Mouse (Mus musculus): ENCODE results near the gene Krtap5-2. TPM values are rescaled to one million over a fixed set of nuclear protein-coding genes. Genes with fewer than 3 reads are reported as not detected.

Gene Krtap5-2
- polyA plus RNA-seq, 1 experiment, result not detected

- TF ChIP-seq CTCF (IDR thresholded peaks at IDR 0.05; ENCODE audit: borderline replicate concordance, insufficient read depth, low read depth, low read length) (no peak), POLR2A (IDR thresholded peaks at IDR 0.05; ENCODE audit: borderline replicate concordance, insufficient read depth, low read length) (no peak)
- 70% methylated on average over 4 of the region's 4 CpGs for WGBS
- Histone ChIP-seq H3K27me3 (ENCODE audit: control insufficient read depth, insufficient read depth, low read length) (no peaks in the 10 kb centered on the region), H3K4me1 (ENCODE audit: control insufficient read depth, insufficient read depth, low read length) (no peaks in the 10 kb centered on the region), H3K4me3 (replicated peaks; ENCODE audit: insufficient read depth, low read depth, low read length) (no peak overlapping the region), H3K27ac (ENCODE audit: insufficient read depth, low read length) (no peak overlapping the region)
- DNase-seq, result no peak
These were observed 47.0 kb downstream of the Krtap5-2 start for GRCm38 (mm10) chr7:142128843-142129242.

Other genes starting within 250 kb of the Krtap5-2 start
- 173 and 182 TPM in 2 replicates for gene Brsk2, start 226.3 kb downstream of the Krtap5-2 start, polyA plus RNA-seq (2012; rRNA removed)
- 67.5 and 73.4 TPM in 2 replicates for gene Mob2, start 114.9 kb downstream of the Krtap5-2 start, polyA plus RNA-seq (2012; rRNA removed)
- gene Dusp8, start 80.2 kb downstream of the Krtap5-2 start, polyA plus RNA-seq (2012; rRNA removed), result 85.8 and 90.1 TPM in 2 replicates
- gene Gm45618, start 55.3 kb downstream of the Krtap5-2 start, polyA plus RNA-seq (2012; rRNA removed), result not detected in 2 replicates
- not detected in 2 replicates for gene Gm39115, start 40.0 kb downstream of the Krtap5-2 start, polyA plus RNA-seq (2012; rRNA removed)
- gene Gm45337, start 31.4 kb downstream of the Krtap5-2 start, polyA plus RNA-seq (2012; rRNA removed), result not detected in 2 replicates
- gene Gm29735, start 18.9 kb downstream of the Krtap5-2 start, polyA plus RNA-seq (2012; rRNA removed), result not detected in 2 replicates
- gene Gm4553, start 10.3 kb downstream of the Krtap5-2 start, polyA plus RNA-seq (2012; rRNA removed), result not detected in 2 replicates
- gene Gm10153, start 14.4 kb upstream of the Krtap5-2 start, polyA plus RNA-seq (2012; rRNA removed), result not detected in 2 replicates
- gene Krtap5-3, start 25.4 kb upstream of the Krtap5-2 start, polyA plus RNA-seq (2012; rRNA removed), result not detected in 2 replicates
- 0.16 TPM in 1 of 2 replicates, not detected in the other for gene Gm7579, start 35.9 kb upstream of the Krtap5-2 start, polyA plus RNA-seq (2012; rRNA removed)
- not detected in 2 replicates for gene Krtap5-5, start 54.0 kb upstream of the Krtap5-2 start, polyA plus RNA-seq (2012; rRNA removed)
- gene Gm40460, start 65.1 kb upstream of the Krtap5-2 start, polyA plus RNA-seq (2012; rRNA removed), result not detected in 2 replicates
- not detected in 2 replicates for gene Gm2431, start 82.3 kb upstream of the Krtap5-2 start, polyA plus RNA-seq (2012; rRNA removed)
- not detected in 2 replicates for gene Gm4559, start 98.4 kb upstream of the Krtap5-2 start, polyA plus RNA-seq (2012; rRNA removed)
- gene Krtap5-1, start 121.1 kb upstream of the Krtap5-2 start, polyA plus RNA-seq (2012; rRNA removed), result not detected in 2 replicates
- not detected in 2 replicates for gene Krtap5-4, start 127.5 kb upstream of the Krtap5-2 start, polyA plus RNA-seq (2012; rRNA removed)
- 175 and 183 TPM in 2 replicates for gene Ifitm10, start 197.7 kb upstream of the Krtap5-2 start, polyA plus RNA-seq (2012; rRNA removed)
- 1.00 and 1.0 TPM in 2 replicates for gene Gm49369, start 206.7 kb upstream of the Krtap5-2 start, polyA plus RNA-seq (2012; rRNA removed)
- 401 and 405 TPM in 2 replicates for gene Ctsd, start 212.0 kb upstream of the Krtap5-2 start, polyA plus RNA-seq (2012; rRNA removed)

Data from cerebellum, adult 2 months (tissue).